Mouse (Mus musculus) midbrain, embryonic 16.5 days (tissue): ENCODE results near the gene Fam196b. TPM values are rescaled to one million over a fixed set of nuclear protein-coding genes. Genes with fewer than 3 reads are reported as not detected.

Source experiments
- ATAC-seq: fragments of 200-750 bp; cut with Nextera tagmentation; 2 replicates; pipeline ENCODE4 v1.8.0; 2017; ENCODE audit warnings: moderate TSS enrichment
- H3K27ac ChIP-seq: fragments of 300-500 bp; sonication (generic); 2 replicates; pipeline ENCODE4 v1.5.1; 2014; ENCODE audit warnings: mild to moderate bottlenecking, low read length, mixed read lengths
- H3K27me3 ChIP-seq: fragments of 300-500 bp; sonication (generic); 2 replicates; pipeline ENCODE4 v1.6.1; 2014; ENCODE audit warnings: low read depth, low read length, mixed read lengths; ENCODE audit not compliant: control insufficient read depth, insufficient read depth
- H3K36me3 ChIP-seq: fragments of 300-500 bp; sonication (generic); 2 replicates; pipeline ENCODE4 v1.6.1; 2014; ENCODE audit warnings: mild to moderate bottlenecking, low read length, moderate library complexity, mixed read lengths; ENCODE audit not compliant: control insufficient read depth, insufficient read depth
- H3K4me1 ChIP-seq: fragments of 300-500 bp; sonication (generic); 2 replicates; pipeline ENCODE4 v1.6.1; 2014; ENCODE audit warnings: mild to moderate bottlenecking, low read length, mixed read lengths; ENCODE audit not compliant: control insufficient read depth, insufficient read depth
- H3K4me2 ChIP-seq: fragments of 300-500 bp; sonication (generic); 2 replicates; pipeline ENCODE4 v1.6.1; 2014; ENCODE audit warnings: mild to moderate bottlenecking, low read length, mixed read lengths
- H3K4me3 ChIP-seq: fragments of 300-500 bp; sonication (generic); 2 replicates; pipeline ENCODE4 v1.5.1; 2014; ENCODE audit warnings: low read depth, mild to moderate bottlenecking, low read length, moderate library complexity, mixed read lengths
- H3K9ac ChIP-seq: fragments of 300-500 bp; sonication (generic); 2 replicates; pipeline ENCODE4 v1.6.1; 2014; ENCODE audit warnings: low read depth, low read length, mixed read lengths
- H3K9me3 ChIP-seq: fragments of 300-500 bp; sonication (generic); replicated peaks from 2 replicates; pipeline ENCODE4 v1.6.1; 2014; ENCODE audit warnings: mild to moderate bottlenecking, low read length, mixed read lengths; ENCODE audit not compliant: control insufficient read depth, poor library complexity, severe bottlenecking
- WGBS: fragments of 180-500 bp; shearing (Covaris S2); extraction: QIAGEN DNeasy Blood & Tissue Kit; methylation state at CpG from one replicate; pipeline ENCODE4 v1.1.7; 2014; 5-methylcytosine and 5-hydroxymethylcytosine counted together
- polyA plus RNA-seq: library from polyadenylated mRNA; unstranded; fragments of >200 nt; fragmentation: Nextera tagmentation; extraction: Ambion mirVana; gene quantifications from 2 replicates; pipeline ENCODE4 v1.2.1, GENCODE M21; 2015

The Fam196b gene
- polyA plus RNA-seq, 1 experiment from 2014 or later: 6.6 TPM

- Histone ChIP-seq H3K9me3 (no peaks in the 10 kb centered on the region; the same call in 1 of the 2 replicates), H3K9ac (no peak overlapping the region), H3K27me3 (no peaks in the 10 kb centered on the region), H3K4me3 (no peak overlapping the region), H3K36me3 (no peaks in the 10 kb centered on the region), H3K27ac (no peak overlapping the region), H3K4me2 (no peak overlapping the region), H3K4me1 (peaks cover 6% of the 10 kb centered on the region)
- ATAC-seq: no peak
- WGBS: 73% methylated on average over 4 of the region's 4 CpGs
Measured at GRCm38 (mm10) chr11:34384178-34384577, 69.6 kb downstream of the Fam196b start.

- ATAC-seq: 0 out of 2 replicates have a peak, but pooled peaks have one; percentile 39
- Histone ChIP-seq H3K27ac (no peak overlapping the region; the same call in 1 of the 2 replicates), H3K4me1 (peaks cover 6% of the 10 kb centered on the region), H3K4me2 (no peak overlapping the region), H3K4me3 (no peak overlapping the region), H3K9ac (no peak overlapping the region), H3K27me3 (no peaks in the 10 kb centered on the region), H3K36me3 (no peaks in the 10 kb centered on the region), H3K9me3 (no peaks in the 10 kb centered on the region; the same call in 1 of the 2 replicates)
- WGBS: 57% methylated on average over 1 of the region's 1 CpGs
Measured at GRCm38 (mm10) chr11:34385001-34385688, 70.5 kb downstream of the Fam196b start.

- Histone ChIP-seq H3K4me1 (peaks cover 6% of the 10 kb centered on the region), H3K27ac (no peak overlapping the region), H3K27me3 (no peaks in the 10 kb centered on the region), H3K9ac (no peak overlapping the region), H3K36me3 (no peaks in the 10 kb centered on the region), H3K4me3 (no peak overlapping the region), H3K4me2 (no peak overlapping the region), H3K9me3 (no peaks in the 10 kb centered on the region)
- 89% methylated on average over 6 of the region's 6 CpGs for WGBS
- ATAC-seq: no peak
Measured at GRCm38 (mm10) chr11:34389261-34390116, 74.9 kb downstream of the Fam196b start.

GRCm38 (mm10) chr11:34392105-34392504 lies 77.5 kb downstream of the Fam196b start:
- H3K4me1 ChIP-seq: no peaks in the 10 kb centered on the region
- no peaks in the 10 kb centered on the region for H3K36me3 ChIP-seq
- no peak overlapping the region for H3K4me2 ChIP-seq
- no peaks in the 10 kb centered on the region for H3K27me3 ChIP-seq
- no peak overlapping the region for H3K4me3 ChIP-seq
- no peak overlapping the region for H3K27ac ChIP-seq
- WGBS: 62% methylated on average over 4 of the region's 4 CpGs
- H3K9ac ChIP-seq: no peak overlapping the region
- H3K9me3 ChIP-seq: no peaks in the 10 kb centered on the region
- ATAC-seq: no peak

GRCm38 (mm10) chr11:34395802-34396201 lies 81.2 kb downstream of the Fam196b start:
- Histone ChIP-seq H3K4me1 (no peaks in the 10 kb centered on the region), H3K9ac (no peak overlapping the region), H3K4me3 (no peak overlapping the region), H3K36me3 (no peaks in the 10 kb centered on the region), H3K27me3 (no peaks in the 10 kb centered on the region), H3K27ac (no peak overlapping the region), H3K9me3 (no peaks in the 10 kb centered on the region), H3K4me2 (no peak overlapping the region)
- 81% methylated on average over 3 of the region's 3 CpGs for WGBS
- ATAC-seq: no peak

GRCm38 (mm10) chr11:34397661-34398060 lies 83.0 kb downstream of the Fam196b start:
- 93% methylated on average over 5 of the region's 5 CpGs for WGBS
- ATAC-seq: no peak
- Histone ChIP-seq H3K36me3 (no peaks in the 10 kb centered on the region), H3K9ac (no peak overlapping the region), H3K9me3 (no peaks in the 10 kb centered on the region), H3K4me2 (no peak overlapping the region), H3K4me3 (no peak overlapping the region), H3K4me1 (no peaks in the 10 kb centered on the region), H3K27ac (no peak overlapping the region), H3K27me3 (no peaks in the 10 kb centered on the region)

- Histone ChIP-seq H3K4me3 (no peak overlapping the region), H3K27me3 (no peaks in the 10 kb centered on the region), H3K9ac (no peak overlapping the region), H3K9me3 (no peaks in the 10 kb centered on the region), H3K4me1 (no peaks in the 10 kb centered on the region), H3K4me2 (no peak overlapping the region), H3K27ac (no peak overlapping the region), H3K36me3 (no peaks in the 10 kb centered on the region)
- no peak for ATAC-seq
- 89% methylated on average over 2 of the region's 2 CpGs for WGBS
Measured at GRCm38 (mm10) chr11:34398555-34398954, 83.9 kb downstream of the Fam196b start.

- 92% methylated on average over 8 of the region's 8 CpGs for WGBS
- Histone ChIP-seq H3K4me1 (0 out of 2 replicates have a peak, but pooled peaks cover 1% of the 10 kb centered on the region), H3K27me3 (no peaks in the 10 kb centered on the region), H3K4me3 (no peak overlapping the region), H3K4me2 (no peak overlapping the region), H3K9ac (no peak overlapping the region), H3K27ac (no peak overlapping the region), H3K36me3 (no peaks in the 10 kb centered on the region), H3K9me3 (no peaks in the 10 kb centered on the region)
- no peak for ATAC-seq
Measured at GRCm38 (mm10) chr11:34401343-34401742, 86.7 kb downstream of the Fam196b start.

GRCm38 (mm10) chr11:34405311-34405710 lies 90.7 kb downstream of the Fam196b start:
- no peaks in the 10 kb centered on the region for H3K36me3 ChIP-seq
- no peak for ATAC-seq
- H3K4me3 ChIP-seq: no peak overlapping the region
- 87% methylated on average over 1 of the region's 1 CpGs for WGBS
- no peak overlapping the region for H3K9ac ChIP-seq
- no peak overlapping the region for H3K4me2 ChIP-seq
- no peak overlapping the region for H3K27ac ChIP-seq
- H3K27me3 ChIP-seq: no peaks in the 10 kb centered on the region; the same call in 1 of the 2 replicates
- H3K9me3 ChIP-seq: no peaks in the 10 kb centered on the region
- H3K4me1 ChIP-seq: 0 out of 2 replicates have a peak, but pooled peaks cover 4% of the 10 kb centered on the region
